Mouse (Mus musculus): Measurements from ENCODE around the gene Dnmbp. TPM values are rescaled to one million over a fixed set of nuclear protein-coding genes. Genes with fewer than 3 reads are reported as not detected.

Dnmbp gene
- polyA plus RNA-seq, 1 experiment from 2014 or later = 4.2 TPM

DNA sequence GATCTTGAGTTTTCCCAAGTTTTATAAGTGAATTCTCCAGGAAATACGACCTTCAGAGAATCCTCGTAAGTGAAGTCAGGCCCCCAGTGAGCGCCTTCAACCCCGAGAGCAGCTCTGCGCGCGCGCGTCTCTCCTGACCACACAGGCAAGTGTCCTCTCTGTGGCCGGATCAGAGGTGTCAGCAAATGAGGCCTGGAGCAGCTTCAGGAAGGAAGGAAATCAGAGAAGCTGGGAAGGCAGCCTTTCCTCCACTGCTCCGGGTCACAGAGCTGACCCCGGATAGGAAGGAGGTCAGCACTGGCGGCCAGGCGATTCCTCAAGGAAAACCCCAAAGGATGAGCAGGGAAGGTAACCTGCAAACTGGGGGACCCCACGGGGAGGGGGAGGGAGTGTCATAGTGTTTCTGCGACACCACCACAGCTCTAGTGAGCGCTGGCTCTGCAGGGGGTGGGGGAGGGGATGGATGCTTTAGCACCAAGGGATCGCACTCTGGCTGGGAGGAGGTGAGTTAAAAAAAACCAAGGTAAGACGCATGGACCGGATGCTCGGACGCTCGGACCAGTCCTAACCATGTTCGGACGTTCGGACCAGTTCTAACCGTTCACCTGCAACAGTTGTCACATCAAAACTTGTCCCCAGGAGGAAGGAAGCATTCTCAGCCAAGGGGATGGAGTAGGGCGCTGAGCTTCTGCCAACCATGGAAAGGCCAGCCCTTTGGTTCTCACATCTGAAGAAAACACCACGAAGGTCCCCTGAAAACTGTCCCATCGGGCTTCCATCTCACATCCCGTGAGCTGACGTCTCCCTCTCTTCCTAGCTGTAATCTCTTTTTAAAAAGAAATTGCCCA is 19.3 kb downstream of the Dnmbp start:
- Histone ChIP-seq H3K27me3 (replicated peaks) (no peaks in the 10 kb centered on the region), H3K4me3 (peak overlapping the region; percentile 20), H3K27ac (no peak overlapping the region), H3K9ac (no peak overlapping the region), H3K4me2 (peak overlapping the region; percentile 59), H3K4me1 (peaks cover 57% of the 10 kb centered on the region), H3K9me3 (replicated peaks) (peaks cover 3% of the 10 kb centered on the region; the same call in 1 of the 2 replicates), H3K36me3 (peaks cover 9% of the 10 kb centered on the region; the same call in 1 of the 2 replicates)
- ATAC-seq = no peak; the same call in 1 of the 2 replicates
- 14% methylated on average over 32 of the region's 32 CpGs for WGBS (ENCODE audit: insufficient replicate concordance)

DNA sequence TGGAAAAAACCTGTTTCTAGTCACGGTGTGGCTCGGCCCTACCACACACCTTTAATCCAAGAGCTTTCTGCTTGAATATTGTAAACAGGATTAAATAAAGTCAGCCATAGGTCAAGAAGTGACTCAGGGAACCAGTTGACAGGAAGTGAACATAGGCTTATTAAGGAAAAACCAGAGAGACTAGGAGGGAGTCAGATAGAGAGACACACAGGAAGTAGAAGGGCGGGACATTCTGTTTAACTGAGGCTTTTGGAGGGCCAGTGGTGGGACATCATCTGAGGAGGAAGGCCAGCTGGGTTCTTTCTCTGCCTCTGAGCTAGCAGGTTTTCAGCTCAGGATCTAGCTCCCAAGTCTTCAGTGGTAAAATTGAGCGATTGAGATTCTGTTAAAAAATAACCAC is 20.1 kb downstream of the Dnmbp start:
- peaks cover 9% of the 10 kb centered on the region; the same call in 1 of the 2 replicates for H3K36me3 ChIP-seq
- no peak overlapping the region for H3K4me2 ChIP-seq
- WGBS (ENCODE audit: insufficient replicate concordance) = 60% methylated on average over 4 of the region's 4 CpGs

DNA sequence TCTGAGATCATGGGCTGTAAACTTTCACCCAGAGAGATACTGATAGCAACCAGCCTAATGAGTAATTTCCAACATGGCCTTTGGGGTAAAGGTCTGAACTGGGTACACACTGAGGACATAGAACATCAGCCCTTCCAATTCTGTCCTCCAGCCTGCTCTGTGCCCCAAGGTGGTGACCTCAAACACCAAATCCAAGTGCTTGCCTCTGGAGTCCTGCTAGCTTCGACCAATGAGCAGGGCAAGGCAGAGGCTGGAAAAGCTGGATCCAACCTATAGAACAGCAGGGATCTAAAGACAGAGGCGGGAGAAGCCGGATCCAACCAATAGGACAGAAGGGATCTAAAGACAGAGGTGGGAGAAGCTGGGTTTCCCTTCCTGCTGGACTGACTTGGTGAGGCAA is 21.2 kb downstream of the Dnmbp start:
- H3K9ac ChIP-seq = no peak overlapping the region
- 62% methylated on average over 3 of the region's 3 CpGs for WGBS (ENCODE audit: insufficient replicate concordance)

More for the DNA sequence above, 20.1 kb downstream of the Dnmbp start:
- Histone ChIP-seq H3K27me3 (replicated peaks) (no peaks in the 10 kb centered on the region), H3K27ac (no peak overlapping the region), H3K9me3 (replicated peaks) (peaks cover 3% of the 10 kb centered on the region; the same call in 1 of the 2 replicates), H3K9ac (no peak overlapping the region), H3K4me3 (no peak overlapping the region), H3K4me1 (peaks cover 57% of the 10 kb centered on the region)
- ATAC-seq = no peak

DNA sequence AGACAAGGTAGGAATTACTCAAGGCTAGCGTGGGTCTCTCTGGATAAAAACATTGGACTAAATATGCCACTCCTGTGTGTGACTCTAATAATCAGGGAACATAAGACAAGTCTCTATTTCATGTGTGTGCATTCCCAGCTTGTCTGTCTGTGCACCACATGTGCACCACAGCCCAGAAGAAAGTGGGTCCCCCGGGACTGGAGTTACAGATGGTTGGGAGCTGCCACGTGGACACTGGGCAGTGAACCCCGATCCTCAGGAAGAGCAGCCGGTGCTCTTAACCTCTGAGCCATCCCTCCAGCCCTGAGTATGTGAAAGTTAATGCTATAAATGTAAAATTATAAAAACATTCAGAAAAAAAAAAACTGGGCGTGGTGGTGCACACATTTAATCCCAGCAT is 22.2 kb downstream of the Dnmbp start:
- no peaks in the 10 kb centered on the region for H3K9me3 ChIP-seq (replicated peaks)
- WGBS (ENCODE audit: insufficient replicate concordance) = 78% methylated on average over 6 of the region's 6 CpGs
- no peak overlapping the region for H3K9ac ChIP-seq
- H3K36me3 ChIP-seq = no peaks in the 10 kb centered on the region
- H3K27me3 ChIP-seq (replicated peaks) = no peaks in the 10 kb centered on the region
- no peak overlapping the region for H3K27ac ChIP-seq
- no peak overlapping the region for H3K4me3 ChIP-seq
- ATAC-seq = no peak
- peaks cover 61% of the 10 kb centered on the region for H3K4me1 ChIP-seq
- no peak overlapping the region; the same call in 1 of the 2 replicates for H3K4me2 ChIP-seq

More for the DNA sequence above, 21.2 kb downstream of the Dnmbp start:
- H3K9me3 ChIP-seq (replicated peaks) = peaks cover 3% of the 10 kb centered on the region; the same call in 1 of the 2 replicates
- no peak for ATAC-seq
- no peaks in the 10 kb centered on the region for H3K27me3 ChIP-seq (replicated peaks)
- peaks cover 57% of the 10 kb centered on the region for H3K4me1 ChIP-seq
- H3K27ac ChIP-seq = peak overlapping the region; percentile 14; the same call in 1 of the 2 replicates
- no peak overlapping the region for H3K4me2 ChIP-seq
- no peak overlapping the region for H3K4me3 ChIP-seq
- H3K36me3 ChIP-seq = peaks cover 9% of the 10 kb centered on the region; the same call in 1 of the 2 replicates

DNA sequence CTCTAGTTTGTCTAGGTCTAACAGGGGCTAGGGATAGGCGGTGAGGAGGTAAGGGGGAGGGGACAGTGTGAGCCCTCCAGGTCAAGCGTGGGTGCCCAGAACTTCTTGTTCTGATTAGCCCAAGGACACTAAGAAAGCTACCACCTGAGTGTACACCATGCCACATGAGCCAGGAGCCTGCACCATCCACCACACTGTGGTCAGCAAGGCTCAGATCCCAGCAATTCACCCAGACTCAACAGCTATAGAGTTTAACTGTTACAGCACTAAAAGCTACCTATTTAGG is 22.6 kb downstream of the Dnmbp start:
- no peaks in the 10 kb centered on the region for H3K27me3 ChIP-seq (replicated peaks)
- no peak overlapping the region for H3K27ac ChIP-seq
- no peak overlapping the region for H3K9ac ChIP-seq
- no peaks in the 10 kb centered on the region for H3K36me3 ChIP-seq
- H3K4me1 ChIP-seq = peaks cover 58% of the 10 kb centered on the region
- 28% methylated on average over 2 of the region's 2 CpGs for WGBS (ENCODE audit: insufficient replicate concordance)
- ATAC-seq = no peak
- H3K4me2 ChIP-seq = peak overlapping the region; percentile 50
- H3K9me3 ChIP-seq (replicated peaks) = no peaks in the 10 kb centered on the region
- H3K4me3 ChIP-seq = peak overlapping the region; percentile 25; the same call in 1 of the 2 replicates

DNA sequence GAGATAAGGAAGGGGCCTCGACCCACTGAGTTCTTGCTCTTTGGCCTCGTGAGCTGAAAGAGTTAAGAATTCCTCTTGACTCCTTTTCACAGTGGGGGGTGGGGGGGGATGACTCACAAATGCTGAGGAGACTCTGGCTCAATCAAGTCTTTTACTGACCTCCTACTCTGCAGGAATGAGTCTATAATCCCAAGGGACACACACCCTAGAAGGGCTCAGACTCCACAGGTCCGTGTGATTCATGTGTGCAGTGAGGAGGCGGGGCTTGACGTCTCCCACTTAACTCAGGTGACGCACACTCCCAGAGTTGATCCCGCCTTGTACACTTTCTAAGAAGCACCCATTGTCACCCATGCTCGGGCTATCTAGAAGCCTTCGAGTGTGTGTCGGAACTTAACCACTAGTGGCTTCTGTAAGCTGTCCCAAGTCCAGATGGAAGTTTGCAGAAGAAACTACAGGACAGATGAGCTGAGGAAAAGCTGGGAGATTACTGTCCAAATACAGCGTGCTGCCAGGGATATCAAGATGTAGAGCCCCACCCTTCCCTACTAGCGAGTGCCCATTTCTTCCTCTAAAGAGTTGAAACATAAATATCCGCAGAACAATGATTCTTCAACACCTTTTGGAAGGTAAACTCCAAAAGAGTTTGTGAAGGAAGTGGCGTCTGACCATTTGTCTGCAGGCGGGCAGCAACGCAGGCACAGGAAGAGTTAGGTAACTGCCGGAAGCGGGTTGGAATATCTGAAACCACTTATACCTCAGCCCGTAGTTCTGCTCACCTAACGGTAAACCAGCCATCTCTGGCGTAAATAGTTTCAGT is 23.2 kb downstream of the Dnmbp start:
- ATAC-seq = peak; percentile 36; the same call in 1 of the 2 replicates
- Histone ChIP-seq H3K27ac (no peak overlapping the region), H3K4me1 (peaks cover 55% of the 10 kb centered on the region), H3K4me3 (peak overlapping the region; percentile 25), H3K4me2 (peak overlapping the region; percentile 50), H3K27me3 (replicated peaks) (no peaks in the 10 kb centered on the region), H3K9me3 (replicated peaks) (no peaks in the 10 kb centered on the region), H3K36me3 (no peaks in the 10 kb centered on the region), H3K9ac (no peak overlapping the region)
- WGBS (ENCODE audit: insufficient replicate concordance) = 32% methylated on average over 21 of the region's 21 CpGs

DNA sequence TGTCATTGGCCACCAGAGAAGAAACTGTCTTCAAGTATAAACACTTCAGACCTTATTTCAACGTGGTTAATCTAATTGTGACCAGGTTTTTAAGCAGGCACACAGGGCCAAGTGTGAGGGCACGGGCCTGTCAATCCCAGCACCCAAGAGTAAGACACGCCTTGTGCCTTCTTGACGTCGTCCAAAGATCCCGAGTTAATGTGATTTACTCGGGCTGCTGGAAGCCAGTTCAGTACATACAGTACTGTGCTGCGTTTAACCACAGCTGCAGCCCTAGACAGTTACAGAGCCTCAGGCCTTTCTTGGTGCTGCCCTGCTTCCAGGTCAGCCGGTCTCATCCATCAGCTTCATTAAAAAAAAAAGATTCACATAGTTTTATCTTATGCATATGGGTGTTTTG is 24.6 kb downstream of the Dnmbp start:
- H3K4me2 ChIP-seq = no peak overlapping the region
- H3K9me3 ChIP-seq (replicated peaks) = no peaks in the 10 kb centered on the region
- H3K36me3 ChIP-seq = 0 out of 2 replicates have a peak, but pooled peaks cover 3% of the 10 kb centered on the region
- no peak overlapping the region for H3K9ac ChIP-seq
- no peak overlapping the region for H3K27ac ChIP-seq
- H3K4me1 ChIP-seq = peaks cover 42% of the 10 kb centered on the region
- H3K4me3 ChIP-seq = no peak overlapping the region
- 67% methylated on average over 9 of the region's 9 CpGs for WGBS (ENCODE audit: insufficient replicate concordance)
- H3K27me3 ChIP-seq (replicated peaks) = no peaks in the 10 kb centered on the region
- no peak for ATAC-seq

DNA sequence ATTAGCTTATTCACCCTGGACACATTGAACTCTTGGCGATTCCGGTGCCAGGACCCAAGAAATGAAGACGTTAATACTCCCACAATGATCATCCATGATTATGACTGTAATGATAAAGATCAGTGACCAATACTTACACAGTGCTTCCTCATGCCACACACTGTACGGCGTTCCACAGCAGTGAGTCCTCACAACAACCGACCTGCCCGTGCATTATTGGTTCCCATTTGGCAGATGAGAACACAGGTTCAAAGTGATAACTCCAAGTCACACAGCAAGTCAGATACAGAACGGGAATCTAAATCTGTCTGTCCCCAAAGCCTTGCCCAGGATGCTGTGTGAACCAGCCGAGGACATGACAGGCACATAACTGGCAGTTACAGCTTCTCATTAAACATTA is 25.0 kb downstream of the Dnmbp start:
- no peak overlapping the region for H3K4me3 ChIP-seq
- 72% methylated on average over 9 of the region's 9 CpGs for WGBS (ENCODE audit: insufficient replicate concordance)
- peaks cover 39% of the 10 kb centered on the region for H3K4me1 ChIP-seq
- no peak overlapping the region for H3K9ac ChIP-seq
- no peak for ATAC-seq
- H3K4me2 ChIP-seq = no peak overlapping the region
- H3K27ac ChIP-seq = no peak overlapping the region
- H3K9me3 ChIP-seq (replicated peaks) = no peaks in the 10 kb centered on the region
- H3K27me3 ChIP-seq (replicated peaks) = no peaks in the 10 kb centered on the region
- peaks cover 7% of the 10 kb centered on the region; the same call in 1 of the 2 replicates for H3K36me3 ChIP-seq

DNA sequence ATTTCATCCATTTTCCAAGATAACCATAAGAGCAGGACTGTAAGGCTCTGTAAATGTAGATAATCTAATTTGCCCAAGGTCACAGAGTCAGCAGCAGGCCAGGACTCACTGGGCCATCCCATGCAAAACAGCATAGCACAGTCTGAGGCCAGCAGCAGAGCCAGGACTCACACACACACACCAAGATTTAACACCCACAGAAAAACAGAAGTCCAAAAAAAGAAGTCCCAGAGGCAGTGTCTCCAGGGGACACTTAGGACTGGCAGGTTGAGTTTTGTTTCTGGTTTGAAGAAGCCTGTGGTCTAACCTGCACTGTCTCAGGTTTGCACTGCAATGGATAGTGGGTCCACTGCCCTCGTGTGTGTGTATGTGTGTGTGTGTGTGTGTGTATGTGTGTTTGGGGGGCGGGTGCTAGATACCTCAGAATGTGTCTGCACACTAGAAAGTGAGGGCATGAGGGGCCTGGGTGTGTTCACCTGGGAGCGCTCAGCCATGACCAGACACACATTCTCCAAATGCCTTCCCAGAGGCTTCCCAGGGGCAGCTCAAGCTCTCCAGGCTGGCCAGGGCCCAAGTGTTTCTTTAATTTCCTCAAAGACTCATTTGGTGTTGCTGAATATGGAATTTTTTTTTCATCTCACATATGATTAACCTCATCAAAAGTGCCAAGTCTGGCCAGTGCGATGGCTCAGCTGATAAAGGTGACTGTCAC is 27.1 kb downstream of the Dnmbp start:
- H3K4me2 ChIP-seq = no peak overlapping the region
- H3K4me1 ChIP-seq = peaks cover 24% of the 10 kb centered on the region
- H3K9me3 ChIP-seq (replicated peaks) = no peaks in the 10 kb centered on the region
- no peak for ATAC-seq
- H3K36me3 ChIP-seq = peaks cover 10% of the 10 kb centered on the region
- H3K27ac ChIP-seq = no peak overlapping the region
- H3K4me3 ChIP-seq = no peak overlapping the region
- H3K9ac ChIP-seq = no peak overlapping the region
- no peaks in the 10 kb centered on the region for H3K27me3 ChIP-seq (replicated peaks)
- WGBS (ENCODE audit: insufficient replicate concordance) = 52% methylated on average over 4 of the region's 4 CpGs

DNA sequence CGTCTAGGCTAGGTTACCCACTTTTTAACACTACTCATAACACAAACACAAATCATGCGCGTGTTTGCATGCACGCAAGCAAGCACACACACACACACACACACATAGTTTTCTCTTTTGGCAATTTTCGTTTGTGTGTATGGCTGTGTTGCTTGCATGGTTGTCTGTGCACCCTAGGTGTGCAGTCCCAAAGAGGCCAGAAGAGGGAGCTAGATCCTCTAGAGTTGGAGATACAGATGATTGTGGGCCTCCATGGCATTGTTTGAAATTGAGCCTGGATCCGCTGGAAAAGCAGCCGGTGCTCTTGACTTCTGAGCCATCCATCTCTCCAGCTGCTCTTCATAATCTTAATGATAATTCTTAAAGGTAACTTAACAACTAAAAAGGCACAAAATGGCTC is 33.5 kb downstream of the Dnmbp start:
- no peak overlapping the region for H3K9ac ChIP-seq
- H3K4me3 ChIP-seq = no peak overlapping the region
- no peaks in the 10 kb centered on the region for H3K27me3 ChIP-seq (replicated peaks)
- WGBS (ENCODE audit: insufficient replicate concordance) = 83% methylated on average over 7 of the region's 7 CpGs
- H3K4me1 ChIP-seq = no peaks in the 10 kb centered on the region
- no peaks in the 10 kb centered on the region for H3K9me3 ChIP-seq (replicated peaks)
- ATAC-seq = no peak
- no peak overlapping the region for H3K27ac ChIP-seq
- peaks cover 20% of the 10 kb centered on the region for H3K36me3 ChIP-seq
- no peak overlapping the region for H3K4me2 ChIP-seq

DNA sequence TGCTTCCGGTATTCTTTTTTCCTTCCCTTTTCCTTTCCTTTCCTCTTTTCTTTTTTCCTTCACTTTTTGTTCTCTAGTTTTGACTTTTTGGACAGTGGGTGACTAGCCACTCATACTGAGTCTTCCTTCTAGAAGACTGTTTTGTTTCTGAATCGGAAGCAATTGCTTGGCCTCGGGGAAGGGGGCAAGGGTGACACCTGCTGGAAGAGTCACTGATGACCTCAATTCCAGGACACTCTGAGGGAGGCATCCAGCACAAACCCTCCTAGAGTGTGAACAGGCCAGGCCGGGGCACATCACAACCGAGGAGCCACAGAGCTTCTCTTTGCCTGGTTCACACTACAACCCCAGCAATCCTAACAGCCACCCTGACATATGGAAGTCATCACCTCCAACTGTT is 34.0 kb downstream of the Dnmbp start:
- H3K9me3 ChIP-seq (replicated peaks) = no peaks in the 10 kb centered on the region
- no peak overlapping the region for H3K4me3 ChIP-seq
- H3K27ac ChIP-seq = no peak overlapping the region
- no peak overlapping the region for H3K4me2 ChIP-seq
- H3K4me1 ChIP-seq = no peaks in the 10 kb centered on the region
- no peaks in the 10 kb centered on the region for H3K27me3 ChIP-seq (replicated peaks)
- peaks cover 23% of the 10 kb centered on the region for H3K36me3 ChIP-seq
- no peak overlapping the region for H3K9ac ChIP-seq
- no peak for ATAC-seq
- 55% methylated on average over 5 of the region's 5 CpGs for whole genome bisulfite sequencing (ENCODE audit: insufficient replicate concordance)

Data from liver, embryonic 12.5 days (tissue).